Mouse (Mus musculus): ENCODE results near the gene Spop. TPM values are rescaled to one million over a fixed set of nuclear protein-coding genes. Genes with fewer than 3 reads are reported as not detected.

Spop gene
- polyA plus RNA-seq, 1 experiment from 2014 or later: 204 TPM

- no peak overlapping the region for H3K27ac ChIP-seq
- WGBS: 86% methylated on average over 7 of the region's 7 CpGs
- H3K9me3 ChIP-seq (replicated peaks): no peaks in the 10 kb centered on the region
- H3K27me3 ChIP-seq: no peaks in the 10 kb centered on the region
- ATAC-seq (ENCODE audit: low FRiP score): no peak
- H3K4me1 ChIP-seq: peaks cover 4% of the 10 kb centered on the region
- H3K36me3 ChIP-seq: peaks cover 27% of the 10 kb centered on the region
- no peak overlapping the region for H3K4me2 ChIP-seq (replicated peaks)
- no peak overlapping the region for H3K9ac ChIP-seq
- H3K4me3 ChIP-seq: no peak overlapping the region
These were observed 33.2 kb upstream of the Spop start for GRCm38 (mm10) chr11:95380711-95381110.

- ATAC-seq (ENCODE audit: low FRiP score): no peak
- 91% methylated on average over 1 of the region's 1 CpGs for WGBS
- H3K4me2 ChIP-seq (replicated peaks): no peak overlapping the region
- H3K9ac ChIP-seq: no peak overlapping the region
- peaks cover 24% of the 10 kb centered on the region for H3K36me3 ChIP-seq
- H3K4me1 ChIP-seq: peaks cover 8% of the 10 kb centered on the region
- no peaks in the 10 kb centered on the region for H3K9me3 ChIP-seq (replicated peaks)
- no peak overlapping the region for H3K4me3 ChIP-seq
- H3K27ac ChIP-seq: no peak overlapping the region
- no peaks in the 10 kb centered on the region for H3K27me3 ChIP-seq
These were observed 32.7 kb upstream of the Spop start for GRCm38 (mm10) chr11:95381146-95381545.

DNA sequence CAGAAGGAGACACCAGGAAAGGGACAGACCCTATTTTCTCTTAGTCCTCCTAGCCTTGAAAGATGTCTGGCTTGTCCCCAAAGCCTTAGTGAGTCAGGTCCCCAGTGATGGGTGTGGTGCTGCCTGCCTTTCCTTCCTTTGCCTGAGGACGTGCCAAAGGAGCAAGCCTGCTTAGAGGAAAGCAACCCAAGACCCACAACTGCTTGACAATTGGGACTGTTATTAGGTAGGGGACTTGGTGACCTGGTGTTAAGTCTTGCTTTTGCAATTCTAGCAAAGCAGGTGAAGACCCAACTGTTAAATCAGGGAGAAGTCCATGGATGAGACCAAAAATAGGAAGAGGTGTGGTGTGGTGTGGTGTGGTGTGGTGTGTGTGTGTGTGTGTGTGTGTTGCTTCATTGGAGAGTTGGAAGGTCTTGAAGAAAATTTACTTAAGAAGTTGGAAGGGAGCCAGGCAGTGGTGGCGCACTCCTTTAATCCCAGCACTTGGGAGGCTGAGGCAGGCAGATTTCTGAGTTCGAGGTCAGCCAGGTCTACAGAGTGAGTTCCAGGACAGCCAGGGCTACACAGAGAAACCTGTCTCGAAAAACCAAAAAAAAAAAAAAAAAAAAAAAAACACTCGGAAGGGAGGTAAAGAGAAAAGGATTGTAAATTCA lies 30.4 kb upstream of the Spop start:
- H3K4me3 ChIP-seq: no peak overlapping the region
- no peak for ATAC-seq (ENCODE audit: low FRiP score)
- no peaks in the 10 kb centered on the region for H3K9me3 ChIP-seq (replicated peaks)
- peaks cover 34% of the 10 kb centered on the region for H3K36me3 ChIP-seq
- no peak overlapping the region for H3K9ac ChIP-seq
- H3K27ac ChIP-seq: 0 out of 2 replicates have a peak overlapping the region, but pooled peaks have one; percentile 5
- WGBS: 92% methylated on average over 5 of the region's 5 CpGs
- no peaks in the 10 kb centered on the region for H3K27me3 ChIP-seq
- H3K4me2 ChIP-seq (replicated peaks): no peak overlapping the region
- H3K4me1 ChIP-seq: peaks cover 11% of the 10 kb centered on the region

DNA sequence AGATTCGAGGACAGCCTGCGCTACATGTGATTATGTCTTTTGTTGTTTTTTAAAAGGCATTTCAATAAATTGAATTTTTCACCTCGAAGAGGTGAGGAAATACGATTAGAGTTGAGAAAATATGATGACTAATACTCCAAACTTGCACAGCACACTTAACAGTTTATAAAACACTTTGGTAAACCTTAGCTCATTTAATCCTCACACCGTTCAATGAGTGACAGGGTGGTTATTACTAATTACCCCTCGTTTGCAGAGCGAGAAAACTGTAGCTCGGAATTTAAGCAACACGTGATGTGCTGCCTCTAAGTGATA lies 29.9 kb upstream of the Spop start:
- 44% methylated on average over 9 of the region's 9 CpGs for WGBS
- H3K9ac ChIP-seq: no peak overlapping the region
- peak overlapping the region; percentile 63 for H3K4me2 ChIP-seq (replicated peaks)
- peaks cover 36% of the 10 kb centered on the region for H3K36me3 ChIP-seq
- no peak for ATAC-seq (ENCODE audit: low FRiP score)
- no peaks in the 10 kb centered on the region for H3K27me3 ChIP-seq
- H3K4me1 ChIP-seq: peaks cover 11% of the 10 kb centered on the region
- no peaks in the 10 kb centered on the region for H3K9me3 ChIP-seq (replicated peaks)
- peak overlapping the region; percentile 88 for H3K4me3 ChIP-seq
- no peak overlapping the region for H3K27ac ChIP-seq

DNA sequence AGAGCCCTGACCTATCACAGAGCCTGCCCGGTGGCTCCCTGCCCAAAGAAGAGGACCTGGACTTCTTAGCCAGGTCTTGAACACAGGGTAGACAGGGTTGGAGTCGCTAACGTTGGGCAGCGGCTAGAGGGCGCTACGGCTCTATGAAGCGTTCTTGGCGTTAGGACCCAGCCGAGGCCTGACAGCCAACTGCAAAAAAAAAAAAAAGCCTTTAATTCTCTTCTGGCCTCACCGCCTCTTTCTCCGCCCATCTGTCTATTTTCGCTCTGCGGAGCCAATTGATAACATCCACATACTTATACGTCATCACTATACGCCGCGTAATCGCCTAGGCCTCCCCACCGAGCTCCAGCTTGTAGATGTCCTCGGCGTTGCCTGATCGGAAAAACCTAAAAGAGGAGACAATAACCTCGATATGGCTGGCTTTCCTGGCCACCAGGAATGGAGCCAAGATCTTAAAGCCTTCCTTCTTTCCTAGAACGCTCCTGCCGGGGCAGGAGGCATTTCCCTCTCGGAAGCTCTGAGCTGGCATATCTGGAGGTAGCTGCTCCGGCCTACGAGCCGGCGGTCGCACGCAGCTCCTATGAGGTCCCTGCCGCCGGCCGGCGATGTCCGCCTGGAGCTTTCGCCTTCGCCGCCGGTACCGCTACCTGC lies 29.4 kb upstream of the Spop start, which contains the start of gene Slc35b1:
Gene Slc35b1, plus strand, starts transcription at position 374 of the 654 bp plus-strand sequence.
- no peaks in the 10 kb centered on the region for H3K9me3 ChIP-seq (replicated peaks)
- peak; percentile 94 for ATAC-seq (ENCODE audit: low FRiP score)
- WGBS: under 1% methylated on average over 42 of the region's 42 CpGs
- H3K4me3 ChIP-seq: peak within 1 kb of the TSS; percentile 88
- no peaks in the 10 kb centered on the region for H3K27me3 ChIP-seq
- peaks cover 11% of the 10 kb centered on the region for H3K4me1 ChIP-seq
- H3K27ac ChIP-seq: peak within 1 kb of the TSS; percentile 86
- peaks cover 41% of the 10 kb centered on the region for H3K36me3 ChIP-seq
- H3K4me2 ChIP-seq (replicated peaks): peak within 1 kb of the TSS; percentile 63
- peak within 1 kb of the TSS; percentile 94 for H3K9ac ChIP-seq

- peak overlapping the region; percentile 63 for H3K4me2 ChIP-seq (replicated peaks)
- H3K9me3 ChIP-seq (replicated peaks): no peaks in the 10 kb centered on the region
- ATAC-seq (ENCODE audit: low FRiP score): peak; percentile 44
- WGBS: under 1% methylated on average over 14 of the region's 14 CpGs
- no peaks in the 10 kb centered on the region for H3K27me3 ChIP-seq
- peak overlapping the region; percentile 86 for H3K27ac ChIP-seq
- H3K4me1 ChIP-seq: peaks cover 11% of the 10 kb centered on the region
- peak overlapping the region; percentile 88 for H3K4me3 ChIP-seq
- peak overlapping the region; percentile 94 for H3K9ac ChIP-seq
- peaks cover 46% of the 10 kb centered on the region for H3K36me3 ChIP-seq
These were observed 28.9 kb upstream of the Spop start for GRCm38 (mm10) chr11:95384973-95385320.

- no peaks in the 10 kb centered on the region for H3K27me3 ChIP-seq
- WGBS: 93% methylated on average over 7 of the region's 7 CpGs
These were observed 26.5 kb upstream of the Spop start for GRCm38 (mm10) chr11:95387354-95387753.

GRCm38 (mm10) chr11:95389006-95389405 lies 24.9 kb upstream of the Spop start:
- H3K9ac ChIP-seq: no peak overlapping the region
- WGBS: 72% methylated on average over 3 of the region's 3 CpGs
- H3K27me3 ChIP-seq: no peaks in the 10 kb centered on the region
- no peak overlapping the region for H3K27ac ChIP-seq
- peaks cover 16% of the 10 kb centered on the region for H3K4me1 ChIP-seq
- H3K36me3 ChIP-seq: peaks cover 59% of the 10 kb centered on the region
- H3K4me2 ChIP-seq (replicated peaks): no peak overlapping the region
- H3K9me3 ChIP-seq (replicated peaks): no peaks in the 10 kb centered on the region
- no peak overlapping the region for H3K4me3 ChIP-seq
- ATAC-seq (ENCODE audit: low FRiP score): no peak

More at GRCm38 (mm10) chr11:95387354-95387753, 26.5 kb upstream of the Spop start:
- Histone ChIP-seq H3K4me1 (peaks cover 16% of the 10 kb centered on the region), H3K36me3 (peaks cover 58% of the 10 kb centered on the region), H3K27ac (no peak overlapping the region), H3K9me3 (replicated peaks) (no peaks in the 10 kb centered on the region), H3K4me2 (replicated peaks) (no peak overlapping the region), H3K9ac (no peak overlapping the region), H3K4me3 (no peak overlapping the region)
- ATAC-seq (ENCODE audit: low FRiP score): no peak

DNA sequence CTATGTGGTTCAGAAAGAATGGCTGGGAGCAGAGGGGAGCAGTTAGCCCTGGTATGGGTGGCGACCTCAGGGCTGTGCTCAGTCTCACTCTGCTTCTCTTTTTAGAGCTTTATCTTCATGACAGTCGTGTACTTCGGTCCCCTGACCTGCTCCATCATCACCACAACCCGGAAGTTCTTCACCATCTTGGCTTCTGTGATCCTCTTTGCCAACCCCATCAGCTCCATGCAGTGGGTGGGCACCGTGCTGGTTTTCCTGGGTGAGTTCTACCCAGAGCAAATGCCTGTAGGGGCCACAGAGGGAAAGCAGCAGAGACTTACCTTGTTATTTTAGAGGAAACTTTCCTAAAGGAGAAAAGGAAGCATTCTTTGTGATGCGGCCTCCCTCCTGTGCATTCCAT lies 23.5 kb upstream of the Spop start:
- peaks cover 15% of the 10 kb centered on the region for H3K4me1 ChIP-seq
- no peaks in the 10 kb centered on the region for H3K9me3 ChIP-seq (replicated peaks)
- no peaks in the 10 kb centered on the region for H3K27me3 ChIP-seq
- H3K9ac ChIP-seq: no peak overlapping the region
- no peak for ATAC-seq (ENCODE audit: low FRiP score)
- WGBS: 87% methylated on average over 6 of the region's 6 CpGs
- H3K27ac ChIP-seq: no peak overlapping the region
- H3K4me2 ChIP-seq (replicated peaks): no peak overlapping the region
- no peak overlapping the region for H3K4me3 ChIP-seq
- peaks cover 59% of the 10 kb centered on the region for H3K36me3 ChIP-seq

DNA sequence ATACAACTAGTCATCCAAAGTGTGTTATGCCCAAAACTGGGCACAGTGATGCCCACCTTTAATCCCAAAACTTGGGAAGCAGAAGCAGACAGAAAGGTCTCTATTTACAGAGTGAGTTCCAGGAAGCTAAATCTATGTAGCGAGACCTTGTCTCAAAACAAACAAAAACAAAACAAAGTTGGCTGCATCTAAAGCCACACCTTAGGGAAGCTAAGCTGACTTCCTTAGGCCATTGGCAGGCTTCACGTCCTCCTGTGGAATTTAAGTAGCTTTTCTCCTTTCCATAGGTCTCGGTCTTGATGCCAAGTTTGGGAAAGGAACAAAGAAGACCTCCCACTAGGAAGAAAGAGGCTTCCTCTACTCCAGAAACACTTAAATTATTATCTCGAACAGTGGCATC lies 22.7 kb upstream of the Spop start:
- Histone ChIP-seq H3K9ac (no peak overlapping the region), H3K4me1 (peaks cover 7% of the 10 kb centered on the region), H3K4me2 (replicated peaks) (no peak overlapping the region), H3K27me3 (no peaks in the 10 kb centered on the region), H3K9me3 (replicated peaks) (no peaks in the 10 kb centered on the region), H3K27ac (no peak overlapping the region), H3K36me3 (peaks cover 59% of the 10 kb centered on the region), H3K4me3 (no peak overlapping the region)
- 87% methylated on average over 4 of the region's 4 CpGs for WGBS
- ATAC-seq (ENCODE audit: low FRiP score): no peak

DNA sequence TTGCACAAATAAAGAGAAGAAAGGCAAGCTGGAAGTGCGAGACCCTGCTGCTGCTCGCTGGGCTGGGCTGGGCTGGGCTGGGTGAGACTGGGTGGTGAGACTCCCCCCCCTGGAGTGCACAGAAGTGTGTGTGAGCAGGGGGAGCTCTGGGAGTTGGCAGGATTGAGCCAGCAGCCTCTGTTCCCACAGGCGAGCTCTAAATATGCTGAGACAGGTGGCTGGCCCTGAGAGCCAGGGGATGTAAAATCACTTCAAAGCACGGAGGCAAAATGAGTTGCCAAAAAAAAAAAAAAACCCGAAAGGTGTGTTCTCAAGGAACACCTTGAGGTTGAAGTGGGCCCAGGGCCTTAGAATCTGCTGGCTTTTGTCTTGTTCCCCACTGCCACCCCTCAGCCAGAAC lies 22.1 kb upstream of the Spop start:
- Histone ChIP-seq H3K27ac (no peak overlapping the region), H3K9me3 (replicated peaks) (no peaks in the 10 kb centered on the region), H3K4me2 (replicated peaks) (no peak overlapping the region), H3K4me1 (peaks cover 5% of the 10 kb centered on the region; the same call in 1 of the 2 replicates), H3K27me3 (no peaks in the 10 kb centered on the region), H3K4me3 (no peak overlapping the region), H3K9ac (no peak overlapping the region), H3K36me3 (peaks cover 54% of the 10 kb centered on the region)
- 71% methylated on average over 5 of the region's 5 CpGs for WGBS
- ATAC-seq (ENCODE audit: low FRiP score): no peak

DNA sequence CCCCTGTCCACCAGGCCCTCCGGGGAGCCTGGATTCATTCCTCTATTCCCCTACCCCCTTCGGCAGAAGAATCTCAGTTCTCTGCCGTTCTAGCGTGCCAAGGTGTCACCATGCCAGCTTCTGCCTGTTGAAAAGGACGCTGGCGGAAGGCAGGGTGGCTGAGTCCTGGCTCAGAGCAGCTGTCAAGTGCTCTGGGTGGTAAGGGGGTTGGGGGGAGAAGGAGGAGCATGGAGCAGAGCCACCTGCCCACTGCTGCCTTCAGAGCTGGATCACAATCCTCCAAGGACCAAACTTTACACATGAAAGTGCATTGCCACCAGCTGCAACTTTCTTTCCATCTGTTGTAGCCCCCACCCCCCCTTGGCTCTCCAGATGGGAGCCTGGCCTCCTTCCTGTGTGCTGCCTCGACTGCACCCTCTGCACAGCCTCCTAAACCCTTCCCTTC lies 21.6 kb upstream of the Spop start:
- Histone ChIP-seq H3K27me3 (no peaks in the 10 kb centered on the region), H3K9me3 (replicated peaks) (no peaks in the 10 kb centered on the region), H3K4me1 (peaks cover 5% of the 10 kb centered on the region; the same call in 1 of the 2 replicates), H3K4me2 (replicated peaks) (no peak overlapping the region), H3K36me3 (peaks cover 50% of the 10 kb centered on the region), H3K9ac (peak overlapping the region; percentile 32; the same call in 1 of the 2 replicates), H3K27ac (no peak overlapping the region), H3K4me3 (no peak overlapping the region)
- WGBS: 60% methylated on average over 7 of the region's 7 CpGs
- ATAC-seq (ENCODE audit: low FRiP score): no peak

Measured in hindbrain, embryonic 12.5 days (tissue).